Mouse (Mus musculus) liver, embryonic 14.5 days (tissue): ENCODE data around the gene Gng8. TPM values are rescaled to one million over a fixed set of nuclear protein-coding genes. Genes with fewer than 3 reads are reported as not detected.

Source experiments
- ATAC-seq: fragments of 200-750 bp; cut with Nextera tagmentation; 2 replicates; pipeline ENCODE4 v1.8.0; 2017; ENCODE audit warnings: moderate number of reproducible peaks, mild to moderate bottlenecking, moderate library complexity; ENCODE audit not compliant: insufficient read depth
- DNase-seq, 3 experiments: peaks; one replicate each; pipeline ENCODE4 v3.0.0-alpha.2; 2012 to 2013; ENCODE audit warnings: low read depth in 3 of 3, low spot score in 3 of 3
- H3K27ac ChIP-seq: fragments of 300-500 bp; sonication (generic); 2 replicates; pipeline ENCODE4 v1.5.1; 2014; ENCODE audit warnings: moderate library complexity, mild to moderate bottlenecking, control low read depth, inconsistent platforms
- H3K27me3 ChIP-seq: fragments of 300-500 bp; sonication (generic); 2 replicates; pipeline ENCODE4 v1.6.1; 2014; ENCODE audit warnings: mild to moderate bottlenecking, low read length, moderate library complexity; ENCODE audit not compliant: control insufficient read depth, insufficient read depth
- H3K36me3 ChIP-seq: fragments of 300-500 bp; sonication (generic); replicated peaks from 2 replicates; pipeline ENCODE4 v1.6.1; 2014; ENCODE audit warnings: low read depth; ENCODE audit not compliant: control insufficient read depth, insufficient read depth
- H3K4me1 ChIP-seq, 2 experiments: fragments of 200-500 bp in 1 of 2; fragments of 300-500 bp in 1 of 2; sonication (generic) in 1 of 2; replicated peaks; 2 replicates each; pipeline ENCODE4 v1.6.1; 2012 to 2014; ENCODE audit warnings: antibody characterized with exemption in 1 of 2, inconsistent platforms in 1 of 2, low read length in 1 of 2; ENCODE audit not compliant: control insufficient read depth in 2 of 2, insufficient read depth in 2 of 2
- H3K4me2 ChIP-seq: fragments of 300-500 bp; sonication (generic); 2 replicates; pipeline ENCODE4 v1.6.1; 2014; ENCODE audit warnings: low read depth, mild to moderate bottlenecking, control low read depth, moderate library complexity
- H3K4me3 ChIP-seq, 2 experiments: fragments of 200-500 bp in 1 of 2; fragments of 300-500 bp in 1 of 2; sonication (generic) in 1 of 2; 2 replicates each; pipeline ENCODE4 v1.5.1; 2012 to 2014; ENCODE audit warnings: low read depth in 2 of 2, low read length in 2 of 2, mild to moderate bottlenecking in 2 of 2, control low read depth in 1 of 2, inconsistent platforms in 1 of 2, moderate library complexity in 1 of 2; ENCODE audit not compliant: insufficient read depth in 1 of 2
- H3K9ac ChIP-seq: fragments of 300-500 bp; sonication (generic); replicated peaks from 2 replicates; pipeline ENCODE4 v1.6.1; 2014; ENCODE audit warnings: mild to moderate bottlenecking, control low read depth, moderate library complexity
- H3K9me3 ChIP-seq: fragments of 300-500 bp; sonication (generic); 2 replicates; pipeline ENCODE4 v1.6.1; 2016; ENCODE audit warnings: low read length, mixed read lengths; ENCODE audit not compliant: control insufficient read depth
- CTCF ChIP-seq: IDR thresholded peaks from 2 replicates; pipeline ENCODE4 v1.5.1; 2016; ENCODE audit warnings: antibody characterized with exemption, low read depth, control low read depth
- EP300 ChIP-seq: IDR thresholded peaks from 2 replicates; pipeline ENCODE4 v1.6.1; 2016; ENCODE audit warnings: antibody characterized with exemption, low read depth
- WGBS: fragments of 180-500 bp; shearing (Covaris S2); extraction: QIAGEN DNeasy Blood & Tissue Kit; methylation state at CpG from one replicate; pipeline ENCODE4 v1.1.7; 2014; ENCODE audit not compliant: insufficient replicate concordance; 5-methylcytosine and 5-hydroxymethylcytosine counted together
- polyA plus RNA-seq, 2 experiments: library from polyadenylated mRNA; depleted of rRNA in 1 of 2; stranded (reverse) in 1 of 2; unstranded in 1 of 2; fragments of >200 nt; fragmentation: Nextera tagmentation in 1 of 2; extraction: Ambion mirVana in 1 of 2; gene quantifications; 2 replicates each; pipeline versions ENCODE4 v1.2.1 to v1.2.3; 2012 to 2014

Gene Gng8
- polyA plus RNA-seq, 2 experiments = 0.47 TPM; not detected in 1

DNA sequence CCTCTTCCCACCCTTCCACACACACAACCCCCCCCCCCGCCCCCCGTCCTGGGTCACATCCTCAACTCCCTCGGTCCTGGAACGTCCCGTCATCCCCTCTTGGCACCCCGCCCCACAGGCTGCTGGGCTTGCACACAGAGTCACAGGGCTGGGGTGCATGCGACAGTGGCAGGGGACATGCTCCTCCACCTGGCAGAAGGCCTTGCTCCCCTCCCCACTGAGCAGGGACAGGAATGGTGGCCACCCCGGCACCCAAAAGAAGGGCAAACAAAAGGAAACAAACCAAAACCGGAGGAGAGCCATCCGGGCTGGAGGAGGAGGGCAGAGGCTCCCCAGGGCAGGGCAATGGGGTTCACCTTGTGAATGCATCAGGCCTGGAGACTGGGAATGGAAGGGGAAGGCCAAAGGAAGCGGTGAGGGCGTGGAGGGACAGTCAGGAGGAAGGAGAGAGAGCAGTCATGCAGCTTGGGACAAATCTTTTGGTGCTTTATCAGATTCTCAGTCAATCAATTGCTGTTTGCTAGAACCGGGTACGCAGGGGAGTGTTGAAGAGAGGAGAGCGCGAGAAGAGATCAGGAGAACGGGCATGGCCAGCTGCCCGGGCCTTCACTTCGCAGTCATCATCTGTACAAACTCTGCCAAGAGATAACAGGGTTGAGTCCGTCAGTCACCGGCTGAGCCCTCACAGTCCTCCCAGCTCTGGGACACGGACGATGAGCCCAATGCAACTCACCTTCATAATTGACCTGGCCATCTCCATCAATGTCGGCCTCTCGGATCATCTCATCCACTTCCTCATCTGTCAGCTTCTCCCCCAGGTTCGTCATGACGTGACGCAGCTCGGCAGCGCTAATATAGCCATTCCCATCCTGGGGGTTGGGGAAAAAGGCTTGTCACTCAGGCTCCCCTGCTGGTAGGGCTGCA, 25.0 kb downstream of the Gng8 start:
- Histone ChIP-seq H3K27me3 (no peaks in the 10 kb centered on the region), H3K27ac (no peak overlapping the region), H3K4me3 (no peak overlapping the region), H3K9me3 (no peaks in the 10 kb centered on the region), H3K4me2 (no peak overlapping the region), H3K4me1 (peaks cover 6 to 18% of the 10 kb centered on the region in 2 experiments; a peak in 3 of 4 replicates), H3K36me3 (peaks cover 40% of the 10 kb centered on the region), H3K9ac (no peak overlapping the region)
- no peak for ATAC-seq
- 80% methylated on average over 30 of the region's 30 CpGs for WGBS
- DNase-seq = no peak
- TF ChIP-seq EP300 (no peak), CTCF (peak; percentile 6; the same call in 1 of the 2 replicates)

DNA sequence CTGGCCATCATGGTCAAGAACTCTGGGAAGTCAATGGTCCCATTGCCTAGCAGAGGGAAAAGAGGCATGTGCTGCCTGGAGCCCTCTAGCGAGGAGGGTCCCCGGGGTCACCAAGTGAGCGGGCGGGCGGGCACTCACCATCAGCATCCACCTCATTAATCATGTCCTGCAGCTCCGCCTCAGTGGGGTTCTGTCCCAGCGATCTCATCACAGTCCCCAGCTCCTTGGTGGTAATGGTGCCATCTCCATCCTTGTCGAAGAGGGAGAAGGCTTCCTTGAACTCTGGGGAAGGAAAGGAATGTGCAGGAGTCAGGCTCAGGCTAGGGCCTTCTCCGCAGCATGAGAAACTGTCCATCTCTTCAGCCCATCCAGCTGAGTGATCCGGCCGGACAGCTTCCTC, 25.9 kb downstream of the Gng8 start:
- no peaks in the 10 kb centered on the region for H3K27me3 ChIP-seq
- H3K4me2 ChIP-seq = no peak overlapping the region
- 88% methylated on average over 11 of the region's 11 CpGs for WGBS
- ATAC-seq = no peak
- H3K4me3 ChIP-seq = no peak overlapping the region
- DNase-seq = no peak
- H3K9me3 ChIP-seq = no peaks in the 10 kb centered on the region
- H3K36me3 ChIP-seq = peaks cover 40% of the 10 kb centered on the region
- H3K27ac ChIP-seq = no peak overlapping the region
- H3K4me1 ChIP-seq = peaks cover 13 to 23% of the 10 kb centered on the region in 2 experiments
- no peak overlapping the region for H3K9ac ChIP-seq
- TF ChIP-seq EP300 (no peak), CTCF (no peak)

DNA sequence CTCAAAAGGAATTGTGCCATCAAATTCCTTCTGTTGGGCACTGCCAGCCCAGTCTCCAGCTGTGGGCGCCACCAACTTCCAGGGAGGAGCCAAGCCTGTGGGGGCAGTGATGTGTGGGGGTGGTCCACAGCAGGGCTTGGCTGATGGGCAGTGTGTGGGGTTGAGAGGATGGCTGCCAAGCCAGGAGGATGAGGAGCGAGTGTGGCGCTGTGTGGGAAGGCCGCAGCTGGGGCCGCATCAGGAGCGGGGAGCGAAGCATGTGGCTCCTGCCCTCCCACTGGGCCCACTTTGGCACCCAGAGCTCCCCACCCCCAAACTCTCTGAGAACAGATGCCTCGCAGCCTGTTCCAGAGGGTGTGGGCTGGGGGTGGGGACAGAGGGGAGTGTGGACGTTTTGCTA, 26.4 kb downstream of the Gng8 start:
- Histone ChIP-seq H3K27me3 (no peaks in the 10 kb centered on the region), H3K4me1 (peaks cover 15 to 27% of the 10 kb centered on the region in 2 experiments)
- DNase-seq = no peak

DNA sequence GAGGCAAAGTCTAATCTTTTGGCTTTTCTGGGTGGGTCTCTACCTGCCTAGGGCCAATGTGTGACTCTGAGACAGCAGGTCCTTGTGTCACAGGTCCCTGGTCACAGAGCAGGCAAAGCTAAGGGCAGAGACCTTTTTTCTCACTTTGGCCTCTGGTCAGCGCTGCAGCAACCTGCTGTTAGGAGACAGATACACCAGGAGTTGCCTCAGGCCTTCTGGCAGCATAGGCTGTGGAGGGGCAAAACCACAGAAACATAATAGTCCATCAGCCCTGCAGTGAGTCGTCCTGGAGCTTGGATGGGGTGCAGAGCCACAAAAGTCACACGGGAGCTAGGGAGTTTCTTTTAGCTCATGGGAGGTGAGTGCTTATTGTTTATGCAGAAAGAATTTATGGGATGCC, 27.1 kb downstream of the Gng8 start:
- Histone ChIP-seq H3K4me3 (no peak overlapping the region), H3K9ac (no peak overlapping the region), H3K9me3 (no peaks in the 10 kb centered on the region), H3K4me2 (no peak overlapping the region), H3K4me1 (peaks cover 15 to 27% of the 10 kb centered on the region in 2 experiments), H3K27ac (no peak overlapping the region), H3K36me3 (peaks cover 40% of the 10 kb centered on the region), H3K27me3 (no peaks in the 10 kb centered on the region)
- no peak for TF ChIP-seq CTCF
- TF ChIP-seq EP300 = no peak
- WGBS = 75% methylated on average over 3 of the region's 3 CpGs
- no peak for DNase-seq
- ATAC-seq = no peak

More for the DNA sequence above, 26.4 kb downstream of the Gng8 start:
- WGBS = 93% methylated on average over 9 of the region's 9 CpGs
- ATAC-seq = no peak
- Histone ChIP-seq H3K4me2 (no peak overlapping the region), H3K9me3 (no peaks in the 10 kb centered on the region), H3K36me3 (peaks cover 40% of the 10 kb centered on the region), H3K9ac (no peak overlapping the region), H3K4me3 (no peak overlapping the region), H3K27ac (no peak overlapping the region)
- TF ChIP-seq CTCF (no peak), EP300 (no peak)

DNA sequence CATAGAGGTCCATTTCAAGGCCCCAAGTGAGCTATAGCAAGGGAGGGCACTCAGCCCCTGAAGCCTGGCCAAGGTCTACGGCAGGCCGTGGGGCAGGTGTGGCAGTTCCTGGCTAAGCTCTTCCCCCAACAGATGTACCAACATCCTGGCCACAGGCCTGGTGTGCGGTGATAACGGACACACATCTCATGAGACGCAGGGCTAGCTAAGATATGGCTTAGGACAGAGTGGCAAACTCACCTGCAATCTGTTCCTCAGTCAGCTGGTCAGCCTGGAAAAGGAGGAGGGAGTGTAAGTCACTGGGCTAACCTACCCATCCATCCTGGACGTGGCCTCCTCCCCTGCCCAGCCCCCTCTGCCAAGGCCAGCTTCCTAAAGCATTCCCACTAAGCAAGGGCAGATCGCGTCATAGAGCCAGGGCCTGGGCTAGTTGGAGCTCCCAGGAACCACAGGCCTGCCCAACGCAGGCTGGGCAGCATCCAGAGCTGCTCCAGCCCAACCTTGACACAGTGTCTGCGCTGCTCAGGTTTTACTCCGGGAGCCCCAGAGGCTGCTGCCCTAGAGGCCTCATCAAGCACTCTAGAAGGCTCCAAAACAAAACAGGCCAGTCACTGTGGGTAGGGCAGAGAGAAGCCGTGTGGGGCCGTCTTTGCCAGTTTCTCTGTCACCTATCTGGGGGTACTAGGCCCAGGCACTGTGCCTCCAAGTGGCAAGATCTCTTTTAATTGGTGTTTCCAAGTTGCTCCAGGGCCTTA, 28.0 kb downstream of the Gng8 start:
- Histone ChIP-seq H3K9me3 (no peaks in the 10 kb centered on the region), H3K27ac (no peak overlapping the region), H3K4me1 (peaks cover 15 to 28% of the 10 kb centered on the region in 2 experiments), H3K36me3 (peaks cover 37% of the 10 kb centered on the region), H3K9ac (no peak overlapping the region), H3K27me3 (no peaks in the 10 kb centered on the region), H3K4me2 (no peak overlapping the region), H3K4me3 (no peak overlapping the region)
- no peak for ATAC-seq
- peak in 1 of 3 experiments; percentile 54 for DNase-seq
- TF ChIP-seq EP300 (peak; percentile 57), CTCF (no peak)
- WGBS = 49% methylated on average over 13 of the region's 13 CpGs
